Comparison of ENCODE assay signal across 15 mouse cellular contexts in genomic region chr4:88878246-88878645, GRCm38 (mm10). TPM values are rescaled to one million over a fixed set of nuclear protein-coding genes. Genes with fewer than 3 reads are reported as not detected.
A peak's percentile ranks its signal among the peaks of the same experiment; 100 is the strongest.
DNase-seq lines count a peak whose midpoint lies in the region; ATAC-seq and TF ChIP-seq lines count a peak whose summit lies in the region.
"Had no signal": no experiment of that assay in that cellular context is flagged by ENCODE, and none has a peak within 500 bp of the region (broad histone marks: within the 10 kb centered on the region; RNA-seq: fewer than 3 reads in every experiment).

No protein-coding gene starts in this region.

- no peaks in the 10 kb centered on the region for H3K4me1 ChIP-seq in heart, postnatal 0 days (ENCODE audit: control insufficient read depth, insufficient read depth)
- no peaks in the 10 kb centered on the region for H3K4me1 ChIP-seq in kidney, postnatal 0 days (replicated peaks; ENCODE audit: insufficient read depth, low read length)
- H3K4me1 ChIP-seq in forebrain, embryonic 10.5 days, result peaks cover 3% of the 10 kb centered on the region; the same call in 1 of the 2 replicates
- H3K4me1 ChIP-seq: heart, embryonic 15.5 days; neural tube, embryonic 15.5 days had no signal

- no peak overlapping the region for H3K27ac ChIP-seq in heart, postnatal 0 days (ENCODE audit: low read depth)
- H3K27ac ChIP-seq in kidney, postnatal 0 days, result no peak overlapping the region
- no peak overlapping the region for H3K27ac ChIP-seq in forebrain, embryonic 10.5 days
- H3K27ac ChIP-seq: heart, embryonic 15.5 days; macrophage; neural tube, embryonic 15.5 days had no signal

- H3K9me3 ChIP-seq in heart, postnatal 0 days (replicated peaks; ENCODE audit: control insufficient read depth, low read length), result no peaks in the 10 kb centered on the region
- H3K9me3 ChIP-seq in kidney, postnatal 0 days (replicated peaks; ENCODE audit: low read length), result no peaks in the 10 kb centered on the region
- no peaks in the 10 kb centered on the region for H3K9me3 ChIP-seq in forebrain, embryonic 10.5 days
- H3K9me3 ChIP-seq: heart, embryonic 15.5 days; neural tube, embryonic 15.5 days had no signal

- DNase-seq in heart, postnatal 0 days (ENCODE audit: low spot score), result peak; percentile 6
- no peak for DNase-seq in heart, postnatal 14 days
- peak; percentile 9 for DNase-seq in R1 (ENCODE audit: low read depth, low spot score)
- DNase-seq in kidney, postnatal 0 days (ENCODE audit: low spot score), result no peak
- no peak for DNase-seq in ovary, postnatal 36 days (ENCODE audit: low spot score)
- no peak for DNase-seq in left cerebral cortex, adult 11 months (ENCODE audit: low spot score)
- no peak for DNase-seq in forebrain, embryonic 10.5 days (ENCODE audit: extremely low spot score, low spot score)
- DNase-seq: adrenal gland, postnatal 10 days; cerebellum, adult 9-10 months had no signal

- no peak overlapping the region for H3K9ac ChIP-seq in heart, postnatal 0 days (replicated peaks; ENCODE audit: low read depth, low read length)
- no peak overlapping the region for H3K9ac ChIP-seq in kidney, postnatal 0 days (ENCODE audit: low read depth, low read length)
- H3K9ac ChIP-seq: heart, embryonic 15.5 days; neural tube, embryonic 15.5 days had no signal

- no peak overlapping the region for H3K4me3 ChIP-seq in heart, postnatal 0 days (ENCODE audit: low read depth, low read length)
- H3K4me3 ChIP-seq in kidney, postnatal 0 days (replicated peaks; ENCODE audit: low read depth, low read length), result no peak overlapping the region
- no peak overlapping the region for H3K4me3 ChIP-seq in forebrain, embryonic 10.5 days
- H3K4me3 ChIP-seq: heart, embryonic 15.5 days; neural tube, embryonic 15.5 days had no signal

- TF ChIP-seq EP300 in heart, postnatal 0 days (IDR thresholded peaks at IDR 0.05; ENCODE audit: low read depth), result no peak

- WGBS in heart, postnatal 0 days, result 28% methylated on average over 10 of the region's 10 CpGs
- WGBS in kidney, postnatal 0 days, result 42% methylated on average over 10 of the region's 10 CpGs
- 49% methylated on average over 10 of the region's 10 CpGs for WGBS in forebrain, embryonic 10.5 days

- no peak overlapping the region for H3K4me2 ChIP-seq in heart, postnatal 0 days (ENCODE audit: low read depth, low read length)
- H3K4me2 ChIP-seq in kidney, postnatal 0 days (ENCODE audit: low read length), result no peak overlapping the region
- H3K4me2 ChIP-seq: heart, embryonic 15.5 days; neural tube, embryonic 15.5 days had no signal

- no peak for TF ChIP-seq CTCF in heart, postnatal 0 days (IDR thresholded peaks at IDR 0.05; ENCODE audit: low read depth)
- TF ChIP-seq CTCF in kidney, postnatal 0 days (IDR thresholded peaks at IDR 0.05; ENCODE audit: low read depth), result no peak

- intact Hi-C loops in heart, postnatal 14 days (cut with DNase I), result loop anchor here (10.0 kb wide), 1 partner anchor 647 kb away; no protein-coding TSS in a partner anchor

- no peak for ATAC-seq in heart, postnatal 0 days (ENCODE audit: insufficient read depth, low read depth)
- ATAC-seq in kidney, postnatal 0 days (replicated peaks; ENCODE audit: low FRiP score, low read depth), result peak; percentile 79
- peak; percentile 70; the same call in 1 of the 2 replicates for ATAC-seq in monocyte, adult 5-6 weeks (replicated peaks; ENCODE audit: insufficient number of reproducible peaks, low FRiP score, low TSS enrichment, poor library complexity, severe bottlenecking)

- no peaks in the 10 kb centered on the region for H3K36me3 ChIP-seq in heart, postnatal 0 days (replicated peaks; ENCODE audit: control insufficient read depth, insufficient read depth, low read length)
- H3K36me3 ChIP-seq in kidney, postnatal 0 days (ENCODE audit: insufficient read depth, low read length), result no peaks in the 10 kb centered on the region
- H3K36me3 ChIP-seq in forebrain, embryonic 10.5 days (replicated peaks), result no peaks in the 10 kb centered on the region
- H3K36me3 ChIP-seq: heart, embryonic 15.5 days; neural tube, embryonic 15.5 days had no signal

- H3K27me3 ChIP-seq in heart, postnatal 0 days (ENCODE audit: control insufficient read depth, insufficient read depth, low read length), result no peaks in the 10 kb centered on the region
- H3K27me3 ChIP-seq in kidney, postnatal 0 days (ENCODE audit: insufficient read depth, low read length), result no peaks in the 10 kb centered on the region
- no peaks in the 10 kb centered on the region for H3K27me3 ChIP-seq in forebrain, embryonic 10.5 days (ENCODE audit: poor library complexity, severe bottlenecking)
- H3K27me3 ChIP-seq: heart, embryonic 15.5 days; neural tube, embryonic 15.5 days had no signal

RNA-seq across cellular contexts. Expression of gene Ifne, which starts 1.8 kb away (rescaled TPM):
- not detected in 2 replicates for total RNA-seq in heart, postnatal 0 days (2014; rRNA removed; ENCODE audit: low replicate concordance)
- not detected in 2 replicates for polyA plus RNA-seq in heart, postnatal 0 days (2015; fragmentation: Nextera tagmentation; extraction: Ambion mirVana)
- not detected for total RNA-seq in heart, postnatal 14 days (2021)
- polyA plus RNA-seq in kidney, postnatal 0 days (2015; fragmentation: Nextera tagmentation; extraction: Ambion mirVana), result not detected in 2 replicates
- not detected in 3 replicates for total RNA-seq in monocyte, adult 5-6 weeks (2017)
- not detected in 2 replicates for polyA plus RNA-seq in forebrain, embryonic 10.5 days (2016; fragmentation: Nextera tagmentation; extraction: Ambion mirVana)
- total RNA-seq: adrenal gland, postnatal 10 days; CH12.LX; layer of hippocampus, postnatal 25 days had no signal
- polyA plus RNA-seq: heart, embryonic 15.5 days; macrophage; neural tube, embryonic 15.5 days had no signal

RNA-seq across cellular contexts. Expression of gene Ifna1, which starts 28.4 kb away (rescaled TPM):
- total RNA-seq in heart, postnatal 0 days (2014; rRNA removed; ENCODE audit: low replicate concordance), result not detected in 2 replicates
- not detected in 2 replicates for polyA plus RNA-seq in heart, postnatal 0 days (2015; fragmentation: Nextera tagmentation; extraction: Ambion mirVana)
- not detected for total RNA-seq in heart, postnatal 14 days (2021)
- polyA plus RNA-seq in kidney, postnatal 0 days (2015; fragmentation: Nextera tagmentation; extraction: Ambion mirVana), result not detected in 2 replicates
- total RNA-seq in monocyte, adult 5-6 weeks (2017), result not detected in 3 replicates
- polyA plus RNA-seq in forebrain, embryonic 10.5 days (2016; fragmentation: Nextera tagmentation; extraction: Ambion mirVana), result not detected in 2 replicates
- total RNA-seq: adrenal gland, postnatal 10 days; CH12.LX; layer of hippocampus, postnatal 25 days had no signal
- polyA plus RNA-seq: heart, embryonic 15.5 days; macrophage; neural tube, embryonic 15.5 days had no signal

RNA-seq across cellular contexts. Expression of gene Ifna4, which starts 36.6 kb away (rescaled TPM):
- total RNA-seq in heart, postnatal 0 days (2014; rRNA removed; ENCODE audit: low replicate concordance), result not detected in 2 replicates
- polyA plus RNA-seq in heart, postnatal 0 days (2015; fragmentation: Nextera tagmentation; extraction: Ambion mirVana), result not detected in 2 replicates
- total RNA-seq in heart, postnatal 14 days (2021), result not detected
- polyA plus RNA-seq in kidney, postnatal 0 days (2015; fragmentation: Nextera tagmentation; extraction: Ambion mirVana), result not detected in 2 replicates
- total RNA-seq in monocyte, adult 5-6 weeks (2017), result not detected in 3 replicates
- not detected in 2 replicates for polyA plus RNA-seq in forebrain, embryonic 10.5 days (2016; fragmentation: Nextera tagmentation; extraction: Ambion mirVana)
- total RNA-seq: adrenal gland, postnatal 10 days; CH12.LX; layer of hippocampus, postnatal 25 days had no signal
- polyA plus RNA-seq: heart, embryonic 15.5 days; macrophage; neural tube, embryonic 15.5 days had no signal

RNA-seq across cellular contexts. Expression of gene Ifna5, which starts 42.9 kb away (rescaled TPM):
- total RNA-seq in heart, postnatal 0 days (2014; rRNA removed; ENCODE audit: low replicate concordance), result not detected in 2 replicates
- polyA plus RNA-seq in heart, postnatal 0 days (2015; fragmentation: Nextera tagmentation; extraction: Ambion mirVana), result not detected in 2 replicates
- total RNA-seq in heart, postnatal 14 days (2021), result not detected
- not detected in 2 replicates for polyA plus RNA-seq in kidney, postnatal 0 days (2015; fragmentation: Nextera tagmentation; extraction: Ambion mirVana)
- not detected in 3 replicates for total RNA-seq in monocyte, adult 5-6 weeks (2017)
- polyA plus RNA-seq in forebrain, embryonic 10.5 days (2016; fragmentation: Nextera tagmentation; extraction: Ambion mirVana), result not detected in 2 replicates
- total RNA-seq: adrenal gland, postnatal 10 days; CH12.LX; layer of hippocampus, postnatal 25 days had no signal
- polyA plus RNA-seq: heart, embryonic 15.5 days; macrophage; neural tube, embryonic 15.5 days had no signal

RNA-seq across cellular contexts. Expression of gene Ifna6, which starts 51.0 kb away (rescaled TPM):
- total RNA-seq in heart, postnatal 0 days (2014; rRNA removed; ENCODE audit: low replicate concordance), result not detected in 2 replicates
- polyA plus RNA-seq in heart, postnatal 0 days (2015; fragmentation: Nextera tagmentation; extraction: Ambion mirVana), result not detected in 2 replicates
- total RNA-seq in heart, postnatal 14 days (2021), result not detected
- polyA plus RNA-seq in kidney, postnatal 0 days (2015; fragmentation: Nextera tagmentation; extraction: Ambion mirVana), result not detected in 2 replicates
- not detected in 3 replicates for total RNA-seq in monocyte, adult 5-6 weeks (2017)
- polyA plus RNA-seq in forebrain, embryonic 10.5 days (2016; fragmentation: Nextera tagmentation; extraction: Ambion mirVana), result not detected in 2 replicates
- total RNA-seq: adrenal gland, postnatal 10 days; CH12.LX; layer of hippocampus, postnatal 25 days had no signal
- polyA plus RNA-seq: heart, embryonic 15.5 days; macrophage; neural tube, embryonic 15.5 days had no signal

Comparison
In these comparisons a context has a peak if more than half of its experiments do, and no peak if none do; other contexts are left out.
1. DNase-seq: peak in heart, postnatal 0 days (single experiment) and R1 (single experiment); none in heart, postnatal 14 days (0 of 2), kidney, postnatal 0 days (single experiment), ovary, postnatal 36 days (single experiment), left cerebral cortex, adult 11 months (single experiment) and forebrain, embryonic 10.5 days (single experiment).